Mouse (Mus musculus) hindbrain, postnatal 0 days (tissue): ENCODE data around the gene Gm3336. TPM values are rescaled to one million over a fixed set of nuclear protein-coding genes. Genes with fewer than 3 reads are reported as not detected.

ENCODE experiments used
- ATAC-seq: fragments of 200-750 bp; cut with Nextera tagmentation; 2 replicates; pipeline ENCODE4 v1.8.0; 2017; ENCODE audit warnings: mild to moderate bottlenecking, moderate TSS enrichment, moderate library complexity
- DNase-seq: peaks from one replicate; pipeline ENCODE4 v3.0.0-alpha.2; 2015; ENCODE audit warnings: low spot score
- H3K27ac ChIP-seq: fragments of 300-500 bp; sonication (generic); 2 replicates; pipeline ENCODE4 v1.5.1; 2014; ENCODE audit warnings: mild to moderate bottlenecking
- H3K27me3 ChIP-seq: fragments of 300-500 bp; sonication (generic); 2 replicates; pipeline ENCODE4 v1.6.1; 2014; ENCODE audit warnings: low read length, mixed read lengths; ENCODE audit not compliant: insufficient read depth
- H3K36me3 ChIP-seq: fragments of 300-500 bp; sonication (generic); 2 replicates; pipeline ENCODE4 v1.6.1; 2014; ENCODE audit warnings: low read length, mixed read lengths; ENCODE audit not compliant: insufficient read depth
- H3K4me1 ChIP-seq: fragments of 300-500 bp; sonication (generic); 2 replicates; pipeline ENCODE4 v1.6.1; 2014; ENCODE audit warnings: antibody characterized with exemption, low read length, mixed read lengths; ENCODE audit not compliant: insufficient read depth
- H3K4me2 ChIP-seq: fragments of 300-500 bp; sonication (generic); 2 replicates; pipeline ENCODE4 v1.6.1; 2014; ENCODE audit warnings: low read depth, mild to moderate bottlenecking, low read length, moderate library complexity, mixed read lengths
- H3K4me3 ChIP-seq: fragments of 300-500 bp; sonication (generic); 2 replicates; pipeline ENCODE4 v1.5.1; 2014; ENCODE audit warnings: low read length
- H3K9ac ChIP-seq: fragments of 300-500 bp; sonication (generic); replicated peaks from 2 replicates; pipeline ENCODE4 v1.6.1; 2014; ENCODE audit warnings: mild to moderate bottlenecking, low read length, moderate library complexity, mixed read lengths
- H3K9me3 ChIP-seq: fragments of 300-500 bp; sonication (generic); 2 replicates; pipeline ENCODE4 v1.6.1; 2016; ENCODE audit warnings: low read length, mixed read lengths
- CTCF ChIP-seq: IDR thresholded peaks from 2 replicates; pipeline ENCODE4 v1.5.1; 2016; ENCODE audit warnings: antibody characterized with exemption, control low read depth, low read depth
- WGBS: fragments of 180-500 bp; shearing (Covaris S2); extraction: QIAGEN DNeasy Blood & Tissue Kit; methylation state at CpG from one replicate; pipeline ENCODE4 v1.1.7; 2014; 5-methylcytosine and 5-hydroxymethylcytosine counted together
- polyA plus RNA-seq: library from polyadenylated mRNA; unstranded; fragments of >200 nt; fragmentation: Nextera tagmentation; extraction: Ambion mirVana; gene quantifications from 2 replicates; pipeline ENCODE4 v1.2.1, GENCODE M21; 2015
- total RNA-seq: library from RNA; depleted of rRNA; stranded (reverse); fragments of >200 nt; gene quantifications from 2 replicates; pipeline ENCODE4 v1.2.3, GENCODE M21; 2014

Gm3336 gene
- total and polyA plus RNA-seq, 2 experiments from 2014 or later = not detected

GRCm38 (mm10) chr8:70682692-70683091 lies 35.7 kb upstream of the Gm3336 start:
- no peaks in the 10 kb centered on the region for H3K9me3 ChIP-seq
- H3K9ac ChIP-seq = no peak overlapping the region
- H3K36me3 ChIP-seq = 0 out of 2 replicates have a peak, but pooled peaks cover 18% of the 10 kb centered on the region
- H3K4me1 ChIP-seq = 0 out of 2 replicates have a peak, but pooled peaks cover 5% of the 10 kb centered on the region
- no peak overlapping the region for H3K27ac ChIP-seq
- no peaks in the 10 kb centered on the region for H3K27me3 ChIP-seq
- ATAC-seq (no peak), DNase-seq (no peak)
- WGBS = 75% methylated on average over 3 of the region's 3 CpGs
- H3K4me3 ChIP-seq = no peak overlapping the region
- TF ChIP-seq CTCF = no peak
- H3K4me2 ChIP-seq = no peak overlapping the region

GRCm38 (mm10) chr8:70684291-70684690 lies 34.1 kb upstream of the Gm3336 start:
- Histone ChIP-seq H3K27me3 (no peaks in the 10 kb centered on the region), H3K9ac (no peak overlapping the region), H3K4me1 (0 out of 2 replicates have a peak, but pooled peaks cover 5% of the 10 kb centered on the region), H3K36me3 (0 out of 2 replicates have a peak, but pooled peaks cover 5% of the 10 kb centered on the region), H3K27ac (peak overlapping the region; percentile 15; the same call in 1 of the 2 replicates), H3K4me3 (no peak overlapping the region), H3K9me3 (no peaks in the 10 kb centered on the region), H3K4me2 (no peak overlapping the region)
- peak; percentile 63 for DNase-seq
- 33% methylated on average over 7 of the region's 7 CpGs for WGBS
- peak; percentile 77 for ATAC-seq
- TF ChIP-seq CTCF = no peak

- ATAC-seq (peak; percentile 51), DNase-seq (peak; percentile 82)
- no peak for TF ChIP-seq CTCF
- WGBS = 48% methylated on average over 8 of the region's 8 CpGs
- Histone ChIP-seq H3K27ac (peak overlapping the region; percentile 4; the same call in 1 of the 2 replicates), H3K4me2 (no peak overlapping the region), H3K9ac (no peak overlapping the region), H3K9me3 (no peaks in the 10 kb centered on the region), H3K4me1 (peaks cover 5% of the 10 kb centered on the region; the same call in 1 of the 2 replicates), H3K36me3 (no peaks in the 10 kb centered on the region), H3K27me3 (no peaks in the 10 kb centered on the region), H3K4me3 (no peak overlapping the region)
Observed at GRCm38 (mm10) chr8:70687576-70687975, 30.8 kb upstream of the Gm3336 start.

GRCm38 (mm10) chr8:70688136-70688535 lies 30.2 kb upstream of the Gm3336 start:
- DNase-seq (no peak), ATAC-seq (no peak)
- H3K9ac ChIP-seq = no peak overlapping the region
- H3K9me3 ChIP-seq = no peaks in the 10 kb centered on the region
- WGBS = 84% methylated on average over 3 of the region's 3 CpGs
- no peaks in the 10 kb centered on the region for H3K27me3 ChIP-seq
- H3K4me3 ChIP-seq = no peak overlapping the region
- H3K27ac ChIP-seq = no peak overlapping the region
- H3K4me1 ChIP-seq = peaks cover 5% of the 10 kb centered on the region; the same call in 1 of the 2 replicates
- TF ChIP-seq CTCF = no peak
- H3K36me3 ChIP-seq = no peaks in the 10 kb centered on the region
- no peak overlapping the region for H3K4me2 ChIP-seq

GRCm38 (mm10) chr8:70689892-70690390 lies 28.4 kb upstream of the Gm3336 start:
- H3K9ac ChIP-seq = no peak overlapping the region
- H3K27me3 ChIP-seq = no peaks in the 10 kb centered on the region
- H3K4me2 ChIP-seq = no peak overlapping the region
- H3K27ac ChIP-seq = no peak overlapping the region
- H3K9me3 ChIP-seq = no peaks in the 10 kb centered on the region
- WGBS = 73% methylated on average over 5 of the region's 5 CpGs
- ATAC-seq (no peak), DNase-seq (no peak)
- no peak overlapping the region for H3K4me3 ChIP-seq
- TF ChIP-seq CTCF = no peak
- no peaks in the 10 kb centered on the region for H3K36me3 ChIP-seq
- H3K4me1 ChIP-seq = peaks cover 5% of the 10 kb centered on the region; the same call in 1 of the 2 replicates

- Histone ChIP-seq H3K4me1 (peaks cover 5% of the 10 kb centered on the region), H3K27me3 (no peaks in the 10 kb centered on the region), H3K9me3 (no peaks in the 10 kb centered on the region), H3K9ac (peak overlapping the region; percentile 41; the same call in 1 of the 2 replicates), H3K27ac (no peak overlapping the region), H3K4me2 (peak overlapping the region; percentile 53), H3K4me3 (no peak overlapping the region; the same call in 1 of the 2 replicates), H3K36me3 (no peaks in the 10 kb centered on the region)
- WGBS = 62% methylated on average over 4 of the region's 4 CpGs
- no peak for TF ChIP-seq CTCF
- no peak for DNase-seq
- ATAC-seq = no peak
Observed at GRCm38 (mm10) chr8:70691230-70691629, 27.1 kb upstream of the Gm3336 start.

- Histone ChIP-seq H3K9ac (peak overlapping the region; percentile 41; the same call in 1 of the 2 replicates), H3K36me3 (no peaks in the 10 kb centered on the region), H3K9me3 (no peaks in the 10 kb centered on the region), H3K4me1 (peaks cover 10% of the 10 kb centered on the region), H3K4me3 (peak overlapping the region; percentile 16), H3K4me2 (peak overlapping the region; percentile 53), H3K27me3 (no peaks in the 10 kb centered on the region), H3K27ac (no peak overlapping the region)
- peak; percentile 13 for ATAC-seq
- WGBS = under 1% methylated on average over 20 of the region's 20 CpGs
- TF ChIP-seq CTCF = no peak
- no peak for DNase-seq
Observed at GRCm38 (mm10) chr8:70691727-70692231, 26.6 kb upstream of the Gm3336 start.
